Mouse (Mus musculus) CH12.LX (cell line): ENCODE measurements around the gene Pcyt2. TPM values are rescaled to one million over a fixed set of nuclear protein-coding genes. Genes with fewer than 3 reads are reported as not detected.

Experiments
- DNase-seq: peaks from one replicate; pipeline ENCODE4 v3.0.0-alpha.2; 2013; ENCODE audit errors: extremely low read depth
- H3K27ac ChIP-seq: 2 replicates; pipeline ENCODE4 v1.5.1; 2012; ENCODE audit warnings: low read depth, mild to moderate bottlenecking, control low read depth, moderate library complexity; ENCODE audit not compliant: insufficient read depth
- H3K27me3 ChIP-seq: replicated peaks from 2 replicates; pipeline ENCODE3; 2012; ENCODE audit warnings: inconsistent platforms
- H3K36me3 ChIP-seq, 2 experiments: replicated peaks in 1 of 2; 2 replicates each; pipeline versions ENCODE3 to v1.6.1; 2012; ENCODE audit warnings: inconsistent platforms in 1 of 2, low read length in 1 of 2, mild to moderate bottlenecking in 1 of 2, mixed read lengths in 1 of 2, moderate library complexity in 1 of 2; ENCODE audit not compliant: control insufficient read depth in 1 of 2, insufficient read depth in 1 of 2
- H3K4me1 ChIP-seq, 2 experiments: 2 replicates each; pipeline ENCODE4 v1.6.1; 2012; ENCODE audit warnings: inconsistent platforms in 1 of 2, moderate library complexity in 1 of 2; ENCODE audit not compliant: insufficient read depth in 2 of 2, control insufficient read depth in 1 of 2
- H3K4me2 ChIP-seq: 2 replicates; pipeline ENCODE4 v1.6.1; 2012; ENCODE audit warnings: low read depth, mild to moderate bottlenecking, control low read depth; ENCODE audit not compliant: poor library complexity, insufficient read depth, severe bottlenecking
- H3K4me3 ChIP-seq, 3 experiments: fragments of 150-350 bp in 1 of 3; sonication (generic) in 1 of 3; replicated peaks in 1 of 3; 2 replicates each; pipeline versions ENCODE3 to v1.5.1; 2011 to 2012; ENCODE audit warnings: low read depth in 2 of 3, low read length in 2 of 3, mild to moderate bottlenecking in 2 of 3, moderate library complexity in 2 of 3, control low read depth in 1 of 3, improper control_type of control experiment in 1 of 3, inconsistent platforms in 1 of 3, mixed read lengths in 1 of 3; ENCODE audit not compliant: poor library complexity in 1 of 3
- H3K79me2 ChIP-seq: replicated peaks from 2 replicates; pipeline ENCODE4 v1.6.1; 2012; ENCODE audit warnings: mild to moderate bottlenecking, moderate library complexity; ENCODE audit not compliant: control insufficient read depth, poor library complexity, insufficient read depth, severe bottlenecking; ENCODE audit errors: extremely low read depth
- H3K9ac ChIP-seq: 2 replicates; pipeline ENCODE4 v1.6.1; 2012; ENCODE audit warnings: low read depth, mild to moderate bottlenecking, control low read depth, moderate library complexity; ENCODE audit not compliant: insufficient read depth
- H3K9me3 ChIP-seq: replicated peaks from 2 replicates; pipeline ENCODE3; 2012; ENCODE audit warnings: low read length, inconsistent platforms, mixed read lengths
- CHD2 ChIP-seq: IDR thresholded peaks from 2 replicates; pipeline ENCODE4 v1.6.1; 2011; ENCODE audit warnings: low read length, improper control_type of control experiment
- CTCF ChIP-seq, 2 experiments: IDR thresholded peaks in 1 of 2; conservative IDR thresholded peaks in 1 of 2; 2 replicates each; pipeline ENCODE4 v1.5.1; 2011 to 2012; ENCODE audit warnings: low read depth in 2 of 2, low read length in 2 of 2, improper control_type of control experiment in 1 of 2, inconsistent platforms in 1 of 2, mild to moderate bottlenecking in 1 of 2, moderate library complexity in 1 of 2
- E2F4 ChIP-seq: IDR thresholded peaks from 2 replicates; pipeline ENCODE4 v1.6.1; 2011; ENCODE audit warnings: low read depth, low read length, improper control_type of control experiment; ENCODE audit not compliant: insufficient replicate concordance
- ELF1 ChIP-seq: IDR thresholded peaks from 2 replicates; pipeline ENCODE4 v1.6.1; 2014; ENCODE audit warnings: low read depth, mild to moderate bottlenecking, inconsistent platforms, low read length, improper control_type of control experiment
- ETS1 ChIP-seq: conservative IDR thresholded peaks from 2 replicates; pipeline ENCODE4 v1.6.1; 2012; ENCODE audit warnings: low read depth, mild to moderate bottlenecking, inconsistent platforms, low read length, improper control_type of control experiment, moderate library complexity
- GABPA ChIP-seq: IDR thresholded peaks from 2 replicates; pipeline ENCODE4 v1.6.1; 2012; ENCODE audit warnings: low read depth, low read length, improper control_type of control experiment, inconsistent platforms; ENCODE audit not compliant: insufficient replicate concordance
- JUN ChIP-seq: IDR thresholded peaks from 2 replicates; pipeline ENCODE4 v1.6.1; 2011; ENCODE audit warnings: low read depth, mild to moderate bottlenecking, low read length, improper control_type of control experiment, moderate library complexity; ENCODE audit not compliant: insufficient read depth
- KAT2A ChIP-seq: IDR thresholded peaks from 2 replicates; pipeline ENCODE4 v1.6.1; 2012; ENCODE audit warnings: low read length, improper control_type of control experiment, inconsistent platforms; ENCODE audit not compliant: insufficient replicate concordance
- MAX ChIP-seq: IDR thresholded peaks from 2 replicates; pipeline ENCODE4 v1.6.1; 2011; ENCODE audit warnings: low read length, improper control_type of control experiment
- MEF2A ChIP-seq: IDR thresholded peaks from 2 replicates; pipeline ENCODE4 v1.6.1; 2014; ENCODE audit warnings: low read depth, mild to moderate bottlenecking, inconsistent platforms, low read length, improper control_type of control experiment, borderline replicate concordance
- NRF1 ChIP-seq: IDR thresholded peaks from 2 replicates; pipeline ENCODE4 v1.6.1; 2014; ENCODE audit warnings: low read depth, mild to moderate bottlenecking, inconsistent platforms, low read length, improper control_type of control experiment, moderate library complexity
- POLR2AphosphoS2 ChIP-seq: IDR thresholded peaks from 2 replicates; pipeline ENCODE4 v1.6.1; 2011; ENCODE audit warnings: low read depth, low read length, improper control_type of control experiment
- RAD21 ChIP-seq: IDR thresholded peaks from 2 replicates; pipeline ENCODE4 v1.6.1; 2011; ENCODE audit warnings: low read depth, mild to moderate bottlenecking, low read length, improper control_type of control experiment, moderate library complexity
- RCOR1 ChIP-seq: conservative IDR thresholded peaks from 2 replicates; pipeline ENCODE4 v1.6.1; 2012; ENCODE audit warnings: low read depth, mild to moderate bottlenecking, inconsistent platforms, low read length, improper control_type of control experiment
- SIN3A ChIP-seq: IDR thresholded peaks from 2 replicates; pipeline ENCODE4 v1.6.1; 2012; ENCODE audit warnings: low read length, improper control_type of control experiment, inconsistent platforms
- SMC3 ChIP-seq: IDR thresholded peaks from 2 replicates; pipeline ENCODE4 v1.6.1; 2011; ENCODE audit warnings: low read depth, low read length, improper control_type of control experiment
- TBP ChIP-seq: conservative IDR thresholded peaks from 2 replicates; pipeline ENCODE4 v1.6.1; 2011; ENCODE audit warnings: low read depth, low read length, improper control_type of control experiment
- UBTF ChIP-seq: IDR thresholded peaks from 2 replicates; pipeline ENCODE4 v1.6.1; 2012; ENCODE audit warnings: low read depth, mild to moderate bottlenecking, inconsistent platforms, low read length, improper control_type of control experiment, moderate library complexity
- USF2 ChIP-seq: conservative IDR thresholded peaks from 2 replicates; pipeline ENCODE4 v1.6.1; 2011; ENCODE audit warnings: low read depth, low read length, improper control_type of control experiment
- ZMIZ1 ChIP-seq: IDR thresholded peaks from 2 replicates; pipeline ENCODE4 v1.6.1; 2012; ENCODE audit warnings: low read depth, mild to moderate bottlenecking, inconsistent platforms, low read length, improper control_type of control experiment
- dilution Hi-C: fragments of 300-500 bp; cut with MboI; formaldehyde crosslinking; loops from 2 replicates; pipeline ENCODE4 v1.14.3; 2020; ENCODE audit warnings: low sequenced_read_pairs; ENCODE audit not compliant: extremely low pct_unique_long_range_greater_than_20kb, extremely low pct_ligation_motif_present
- in situ Hi-C: fragments of 300-500 bp; cut with MboI; formaldehyde crosslinking; loops from 3 replicates; pipeline ENCODE4 v1.14.3; 2019; ENCODE audit warnings: low sequenced_read_pairs, low pct_ligation_motif_present, low pct_unique_long_range_greater_than_20kb, mixed read lengths
- polyA plus RNA-seq: library from polyadenylated mRNA; unstranded; fragments of >175 nt; gene quantifications from 2 replicates; pipeline ENCODE4 v1.2.1, GENCODE M21; 2012; ENCODE audit warnings: low read depth; ENCODE audit not compliant: insufficient read length
- total RNA-seq, 2 experiments: library from RNA; depleted of rRNA; stranded (reverse); fragments of 300-350 nt in 1 of 2; fragments of >200 nt in 1 of 2; gene quantifications; 2 replicates each; pipeline ENCODE4 v1.2.3; 2012 to 2014

The Pcyt2 gene
- total and polyA plus RNA-seq, 3 experiments = 154 to 166 (median 155) TPM

GRCm38 (mm10) chr11:120612763-120613162 lies 5.0 kb downstream of the Pcyt2 start (continued):
- no peak for TF ChIP-seq RCOR1
- no peak for TF ChIP-seq SIN3A
- TF ChIP-seq USF2 = no peak
- no peak for TF ChIP-seq POLR2AphosphoS2
- no peak for TF ChIP-seq CHD2
- no peak for TF ChIP-seq UBTF
- TF ChIP-seq JUN = no peak
- TF ChIP-seq SMC3 = peak; percentile 73

GRCm38 (mm10) chr11:120610477-120611046 lies 7.2 kb downstream of the Pcyt2 start:
- no peaks in the 10 kb centered on the region for H3K27me3 ChIP-seq
- no peak overlapping the region for H3K27ac ChIP-seq
- dilution Hi-C loops (no loop called here), in situ Hi-C loops (no loop called here)
- DNase-seq = no peak
- H3K4me3 ChIP-seq = no peak overlapping the region
- no peak for TF ChIP-seq ETS1
- no peak for TF ChIP-seq TBP
- TF ChIP-seq GABPA = no peak
- TF ChIP-seq NRF1 = no peak
- no peak for TF ChIP-seq RAD21
- no peak for TF ChIP-seq ELF1
- no peak for TF ChIP-seq CTCF (conservative IDR thresholded peaks at IDR 0.05 in 1 of 2, IDR thresholded peaks at IDR 0.05 in 1 of 2; ENCODE audit: low read depth in 2 of 2, low read length in 2 of 2)
- no peak for TF ChIP-seq UBTF
- no peak for TF ChIP-seq MEF2A
- no peak for TF ChIP-seq ZMIZ1
- TF ChIP-seq KAT2A = no peak
- TF ChIP-seq E2F4 = no peak
- no peak for TF ChIP-seq MAX
- no peak for TF ChIP-seq POLR2AphosphoS2
- TF ChIP-seq RCOR1 = no peak
- TF ChIP-seq, all 38 proteins: peak for 0
- H3K9me3 ChIP-seq = no peaks in the 10 kb centered on the region
- H3K36me3 ChIP-seq = peaks cover 74 to 96% of the 10 kb centered on the region in 2 experiments
- no peak overlapping the region for H3K4me2 ChIP-seq
- no peak overlapping the region for H3K9ac ChIP-seq
- peaks cover 4% of the 10 kb centered on the region for H3K79me2 ChIP-seq
- H3K4me1 ChIP-seq = peaks cover 0 to 20% of the 10 kb centered on the region in 2 experiments; a peak in 3 of 4 replicates
